Mouse (Mus musculus): ENCODE results near the gene Efcab8. TPM values are rescaled to one million over a fixed set of nuclear protein-coding genes. Genes with fewer than 3 reads are reported as not detected.
"Not testable (repeated sequence)": the region's sequence is repeated elsewhere in the genome, so short reads cannot be mapped to it uniquely, and the experiment has no call there.

The Efcab8 gene
- polyA plus RNA-seq, 1 experiment from 2014 or later: 0.06 TPM

- H3K9me3 ChIP-seq (replicated peaks): no peaks in the 10 kb centered on the region
- H3K4me1 ChIP-seq: peaks cover 12% of the 10 kb centered on the region
- no peak overlapping the region for H3K27ac ChIP-seq
- H3K36me3 ChIP-seq: no peaks in the 10 kb centered on the region
- WGBS: 88% methylated on average over 4 of the region's 4 CpGs
- no peak for DNase-seq (ENCODE audit: low spot score)
- no peaks in the 10 kb centered on the region for H3K27me3 ChIP-seq (ENCODE audit: low read depth, poor library complexity, severe bottlenecking)
- H3K4me3 ChIP-seq: no peak overlapping the region
Observed at GRCm38 (mm10) chr2:153781181-153781580, 1.4 kb downstream of the Efcab8 start.

DNA sequence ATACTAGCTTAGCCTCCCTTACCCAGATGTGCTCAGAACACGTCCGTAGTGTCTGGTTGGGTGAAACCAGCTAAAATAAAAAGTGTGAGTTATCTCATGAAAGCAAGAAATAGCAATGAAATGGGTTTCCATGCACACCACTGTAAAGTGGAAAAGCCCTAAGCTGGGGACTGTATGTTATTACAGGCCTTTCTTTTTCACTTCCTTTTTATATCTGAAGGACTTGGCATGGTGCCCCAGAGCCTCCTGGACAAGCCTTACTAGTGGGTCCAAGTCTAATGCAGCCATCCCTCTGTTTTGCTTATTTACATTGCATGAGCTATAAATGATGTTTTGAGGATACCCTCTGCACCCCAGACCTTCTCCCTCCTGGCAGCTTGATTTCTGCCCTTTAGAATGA, 4.9 kb downstream of the Efcab8 start:
- no peak for DNase-seq (ENCODE audit: low spot score)

GRCm38 (mm10) chr2:153793366-153793765, 13.6 kb downstream of the Efcab8 start:
- Histone ChIP-seq H3K4me1 (no peaks in the 10 kb centered on the region), H3K27me3 (ENCODE audit: low read depth, poor library complexity, severe bottlenecking) (no peaks in the 10 kb centered on the region), H3K36me3 (no peaks in the 10 kb centered on the region), H3K9me3 (replicated peaks) (no peaks in the 10 kb centered on the region), H3K4me3 (no peak overlapping the region), H3K27ac (no peak overlapping the region)
- DNase-seq (ENCODE audit: low spot score): no peak

More for the DNA sequence above, 4.9 kb downstream of the Efcab8 start:
- 89% methylated on average over 2 of the region's 2 CpGs for WGBS
- Histone ChIP-seq H3K36me3 (no peaks in the 10 kb centered on the region), H3K27ac (no peak overlapping the region), H3K9me3 (replicated peaks) (no peaks in the 10 kb centered on the region), H3K27me3 (ENCODE audit: low read depth, poor library complexity, severe bottlenecking) (no peaks in the 10 kb centered on the region), H3K4me3 (no peak overlapping the region), H3K4me1 (no peaks in the 10 kb centered on the region)

DNA sequence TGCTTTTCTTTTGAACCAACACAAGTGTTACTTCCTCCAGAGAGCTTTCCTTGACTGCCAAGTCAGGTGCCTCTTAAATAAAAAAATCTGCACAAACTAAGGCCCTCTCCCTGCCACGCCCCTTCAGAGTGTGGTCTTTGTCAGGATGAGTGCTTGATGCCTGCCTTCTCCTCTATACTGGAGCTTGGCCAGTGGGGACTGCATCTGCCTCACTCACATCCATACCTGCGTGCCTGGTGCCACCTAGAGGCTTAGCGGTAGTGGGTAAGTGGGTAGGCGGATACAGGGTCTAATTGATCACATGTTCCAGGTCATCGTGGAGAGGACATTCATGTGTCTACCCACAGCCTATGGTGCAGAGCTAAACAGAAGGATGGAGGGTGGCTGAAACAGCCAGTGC, 15.4 kb downstream of the Efcab8 start:
- no peak overlapping the region for H3K27ac ChIP-seq
- DNase-seq (ENCODE audit: low spot score): no peak
- no peaks in the 10 kb centered on the region for H3K27me3 ChIP-seq (ENCODE audit: low read depth, poor library complexity, severe bottlenecking)
- H3K4me3 ChIP-seq: no peak overlapping the region
- no peaks in the 10 kb centered on the region for H3K4me1 ChIP-seq
- H3K36me3 ChIP-seq: no peaks in the 10 kb centered on the region
- no peaks in the 10 kb centered on the region for H3K9me3 ChIP-seq (replicated peaks)
- 73% methylated on average over 5 of the region's 5 CpGs for WGBS

DNA sequence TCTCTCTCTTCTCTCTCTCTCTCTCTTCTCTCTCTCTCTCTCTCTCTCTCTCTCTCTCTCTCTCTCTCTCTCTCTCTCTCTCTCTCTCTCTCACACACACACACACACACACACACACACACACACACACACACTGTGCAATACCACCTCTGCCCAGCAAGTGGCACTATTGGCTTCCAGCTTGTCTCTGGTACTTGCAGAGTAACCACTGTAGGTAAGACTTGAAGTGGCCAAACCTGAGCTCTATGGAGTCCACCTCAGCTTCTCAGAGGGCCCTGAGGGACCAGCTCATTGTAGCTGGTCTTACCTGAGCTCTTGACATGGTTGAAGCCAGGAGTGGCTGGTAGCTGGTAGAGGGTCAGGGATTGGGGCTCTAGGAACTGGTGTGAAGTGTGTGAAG, 27.7 kb downstream of the Efcab8 start:
- H3K27me3 ChIP-seq (ENCODE audit: low read depth, poor library complexity, severe bottlenecking); H3K4me1 ChIP-seq; H3K27ac ChIP-seq; H3K36me3 ChIP-seq; H3K4me3 ChIP-seq; H3K9me3 ChIP-seq (replicated peaks): not testable (repeated sequence)
- DNase-seq (ENCODE audit: low spot score): peak; percentile 56

- WGBS: 86% methylated on average over 8 of the region's 8 CpGs
- DNase-seq (ENCODE audit: low spot score): no peak
- no peaks in the 10 kb centered on the region for H3K9me3 ChIP-seq (replicated peaks)
- no peak overlapping the region for H3K4me3 ChIP-seq
- no peaks in the 10 kb centered on the region for H3K27me3 ChIP-seq (ENCODE audit: low read depth, poor library complexity, severe bottlenecking)
- no peaks in the 10 kb centered on the region for H3K36me3 ChIP-seq
- no peaks in the 10 kb centered on the region for H3K4me1 ChIP-seq
- H3K27ac ChIP-seq: no peak overlapping the region
Observed at GRCm38 (mm10) chr2:153808146-153808545, 28.4 kb downstream of the Efcab8 start.

DNA sequence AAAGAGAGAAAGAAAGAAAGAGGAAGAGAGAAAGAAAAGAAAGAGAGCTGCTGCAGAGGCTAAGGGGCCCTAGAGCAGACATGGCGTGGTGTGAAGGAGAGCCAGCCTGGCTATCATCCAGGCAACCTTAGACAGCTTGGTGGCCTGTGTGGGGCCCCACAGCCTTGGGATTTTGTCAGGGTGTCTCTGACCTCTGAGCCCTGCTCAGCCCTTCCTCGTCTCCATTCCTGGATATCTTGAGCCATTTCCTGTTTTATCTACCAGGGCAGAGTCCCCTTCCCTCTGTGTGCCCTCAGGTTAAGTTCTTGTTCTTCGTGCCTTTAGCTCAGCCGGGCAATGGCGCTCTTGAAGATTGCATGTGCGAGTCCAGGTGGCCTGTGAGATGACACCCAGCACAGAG, 29.1 kb downstream of the Efcab8 start:
- Histone ChIP-seq H3K36me3 (no peaks in the 10 kb centered on the region), H3K27me3 (ENCODE audit: low read depth, poor library complexity, severe bottlenecking) (no peaks in the 10 kb centered on the region)
- WGBS: 82% methylated on average over 6 of the region's 6 CpGs

DNA sequence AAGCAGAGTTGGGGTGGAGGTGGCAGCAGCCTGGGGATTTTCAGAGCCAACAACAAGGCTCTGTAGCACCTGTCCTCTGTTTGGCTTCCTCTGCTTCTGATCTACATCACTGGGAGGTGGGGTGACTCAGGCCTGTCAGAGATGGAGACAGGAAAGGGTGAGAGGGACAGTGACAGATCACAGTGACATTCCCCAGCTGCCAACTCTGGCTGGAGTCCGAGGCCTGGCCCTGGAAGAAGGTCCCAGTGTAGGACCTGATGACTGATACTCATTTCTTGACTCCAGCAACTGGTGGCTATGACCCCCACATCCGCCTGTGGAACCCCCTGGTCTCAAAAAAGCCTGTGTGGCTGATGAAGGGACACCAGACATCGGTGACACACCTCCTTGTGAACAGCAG, 30.2 kb downstream of the Efcab8 start:
- DNase-seq (ENCODE audit: low spot score): no peak
- Histone ChIP-seq H3K27ac (no peak overlapping the region), H3K36me3 (no peaks in the 10 kb centered on the region), H3K4me3 (no peak overlapping the region), H3K4me1 (no peaks in the 10 kb centered on the region), H3K9me3 (replicated peaks) (no peaks in the 10 kb centered on the region), H3K27me3 (ENCODE audit: low read depth, poor library complexity, severe bottlenecking) (no peaks in the 10 kb centered on the region)
- 66% methylated on average over 3 of the region's 3 CpGs for WGBS

More for the DNA sequence above, 29.1 kb downstream of the Efcab8 start:
- H3K9me3 ChIP-seq (replicated peaks): no peaks in the 10 kb centered on the region
- DNase-seq (ENCODE audit: low spot score): no peak
- H3K27ac ChIP-seq: no peak overlapping the region
- no peaks in the 10 kb centered on the region for H3K4me1 ChIP-seq
- no peak overlapping the region for H3K4me3 ChIP-seq

DNA sequence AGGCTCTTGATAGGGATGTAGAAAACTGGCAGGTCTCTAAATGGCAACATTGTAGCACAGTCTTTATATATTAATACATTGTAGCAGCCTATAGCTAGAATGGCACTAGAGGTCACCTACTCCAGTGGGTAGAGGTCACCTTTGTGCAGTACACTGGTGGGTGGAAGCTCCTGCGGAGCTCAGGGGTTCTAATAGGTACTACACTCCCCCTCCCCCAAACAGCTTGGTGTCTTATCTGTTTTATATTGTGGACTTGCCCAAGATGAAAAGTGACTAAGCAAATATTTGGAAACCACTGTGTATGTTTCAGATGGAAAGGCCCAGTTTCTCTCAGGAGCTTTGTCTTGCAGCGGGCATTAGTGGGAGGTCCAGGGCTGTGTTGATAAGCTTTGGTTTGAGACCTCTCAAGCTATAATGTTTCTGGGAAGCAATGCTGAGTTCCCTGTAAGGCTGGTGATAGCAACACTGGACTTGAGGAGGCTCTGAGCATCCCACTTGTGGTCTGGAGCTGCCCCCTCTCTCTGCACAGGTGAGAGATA, 42.3 kb downstream of the Efcab8 start:
- WGBS: 92% methylated on average over 2 of the region's 2 CpGs
- no peaks in the 10 kb centered on the region for H3K27me3 ChIP-seq (ENCODE audit: low read depth, poor library complexity, severe bottlenecking)
- H3K9me3 ChIP-seq (replicated peaks): no peaks in the 10 kb centered on the region
- DNase-seq (ENCODE audit: low spot score): no peak
- H3K4me3 ChIP-seq: no peak overlapping the region
- no peaks in the 10 kb centered on the region for H3K36me3 ChIP-seq
- no peaks in the 10 kb centered on the region for H3K4me1 ChIP-seq
- H3K27ac ChIP-seq: no peak overlapping the region

- no peak for DNase-seq (ENCODE audit: low spot score)
Observed at GRCm38 (mm10) chr2:153824593-153824992, 44.9 kb downstream of the Efcab8 start.

DNA sequence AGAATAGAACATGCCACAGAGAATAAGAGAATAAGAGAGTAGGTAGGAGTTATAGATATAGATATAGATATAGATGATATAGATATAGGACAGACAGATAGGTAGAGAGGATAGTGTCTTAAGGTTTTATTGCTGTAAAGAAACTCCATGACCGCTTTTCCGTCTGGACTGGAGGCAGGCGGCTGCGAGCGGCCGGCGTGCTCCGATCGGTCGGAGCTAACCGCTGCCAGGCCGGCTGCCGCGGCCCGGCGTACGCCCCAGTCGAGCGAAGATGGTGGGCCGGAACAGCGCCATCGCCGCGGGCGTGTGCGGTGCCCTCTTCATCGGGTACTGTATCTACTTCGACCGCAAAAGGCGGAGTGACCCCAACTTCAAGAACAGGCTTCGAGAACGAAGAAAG, 46.2 kb downstream of the Efcab8 start:
- not testable (repeated sequence) for H3K36me3 ChIP-seq; H3K4me3 ChIP-seq; H3K27ac ChIP-seq; H3K9me3 ChIP-seq (replicated peaks); H3K27me3 ChIP-seq (ENCODE audit: low read depth, poor library complexity, severe bottlenecking); DNase-seq (ENCODE audit: low spot score); H3K4me1 ChIP-seq
- 71% methylated on average over 32 of the region's 32 CpGs for WGBS

More at GRCm38 (mm10) chr2:153824593-153824992, 44.9 kb downstream of the Efcab8 start:
- H3K36me3 ChIP-seq: no peaks in the 10 kb centered on the region
- no peaks in the 10 kb centered on the region for H3K9me3 ChIP-seq (replicated peaks)
- no peak overlapping the region for H3K27ac ChIP-seq
- 93% methylated on average over 6 of the region's 6 CpGs for WGBS
- H3K4me1 ChIP-seq: no peaks in the 10 kb centered on the region
- H3K27me3 ChIP-seq (ENCODE audit: low read depth, poor library complexity, severe bottlenecking): no peaks in the 10 kb centered on the region
- no peak overlapping the region for H3K4me3 ChIP-seq

- no peak for DNase-seq (ENCODE audit: low spot score)
- Histone ChIP-seq H3K9me3 (replicated peaks) (no peaks in the 10 kb centered on the region), H3K27ac (no peak overlapping the region), H3K4me3 (no peak overlapping the region), H3K27me3 (ENCODE audit: low read depth, poor library complexity, severe bottlenecking) (no peaks in the 10 kb centered on the region), H3K4me1 (peaks cover 2% of the 10 kb centered on the region; the same call in 1 of the 2 replicates), H3K36me3 (no peaks in the 10 kb centered on the region)
- WGBS: 83% methylated on average over 8 of the region's 8 CpGs
Observed at GRCm38 (mm10) chr2:153827171-153827830, 47.6 kb downstream of the Efcab8 start.

DNA sequence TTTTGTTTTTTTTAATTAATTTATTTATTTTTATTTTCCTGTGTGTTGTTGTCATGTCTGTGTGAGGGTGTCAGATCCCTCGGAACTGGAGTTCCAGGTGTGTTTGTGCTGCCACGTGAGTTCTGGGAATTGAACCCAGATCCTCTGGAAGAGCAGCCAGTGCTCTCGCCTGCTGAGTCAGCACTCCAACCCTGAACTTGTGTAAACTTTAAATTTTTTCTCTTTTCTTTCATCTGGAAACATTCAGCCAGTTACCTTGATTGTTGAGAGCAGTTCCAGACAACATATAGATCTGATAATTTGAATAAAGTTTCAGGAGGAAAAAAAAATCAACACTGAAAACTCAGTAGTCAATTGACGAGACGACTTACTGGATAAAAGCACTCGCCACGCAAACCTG, 49.0 kb downstream of the Efcab8 start:
- Histone ChIP-seq H3K27me3 (ENCODE audit: low read depth, poor library complexity, severe bottlenecking) (no peaks in the 10 kb centered on the region), H3K36me3 (no peaks in the 10 kb centered on the region), H3K4me3 (no peak overlapping the region), H3K9me3 (replicated peaks) (no peaks in the 10 kb centered on the region), H3K27ac (no peak overlapping the region), H3K4me1 (peaks cover 2% of the 10 kb centered on the region; the same call in 1 of the 2 replicates)
- DNase-seq (ENCODE audit: low spot score): no peak
- WGBS: 89% methylated on average over 7 of the region's 7 CpGs

- H3K4me1 ChIP-seq: peaks cover 2% of the 10 kb centered on the region; the same call in 1 of the 2 replicates
- no peak overlapping the region for H3K27ac ChIP-seq
- no peaks in the 10 kb centered on the region for H3K9me3 ChIP-seq (replicated peaks)
- H3K4me3 ChIP-seq: no peak overlapping the region
- DNase-seq (ENCODE audit: low spot score): no peak
- no peaks in the 10 kb centered on the region for H3K27me3 ChIP-seq (ENCODE audit: low read depth, poor library complexity, severe bottlenecking)
- 88% methylated on average over 8 of the region's 8 CpGs for WGBS
- no peaks in the 10 kb centered on the region for H3K36me3 ChIP-seq
Observed at GRCm38 (mm10) chr2:153833291-153833690, 53.6 kb downstream of the Efcab8 start.

Data from limb, embryonic 10.5 days (tissue).